In genomic region chr3:79418921-79419320, GRCm38 (mm10) we compare ENCODE assay signal across 19 mouse cellular contexts.
"Had no signal": no experiment of that assay in that cellular context is flagged by ENCODE, and none has a peak within 500 bp of the region (broad histone marks: within the 10 kb centered on the region; RNA-seq: fewer than 3 reads in every experiment).

No protein-coding gene starts in this region.

- H3K9me3 ChIP-seq: limb, embryonic 12.5 days; limb, embryonic 15.5 days; midbrain, embryonic 13.5 days had no signal

- H3K4me2 ChIP-seq: limb, embryonic 12.5 days; limb, embryonic 15.5 days; liver, embryonic 11.5 days; lung, embryonic 14.5 days; midbrain, embryonic 13.5 days had no signal

- DNase-seq: kidney, adult 2 months; kidney, postnatal 25 days; left cerebral cortex, postnatal 4 days; liver, postnatal 0 days; lung, embryonic 14.5 days; right cerebral cortex, adult 18-20 months; right cerebral cortex, postnatal 14 days; right cerebral cortex, postnatal 4 days; thymus, adult 18-20 months; thymus, postnatal 36 days had no signal

- H3K36me3 ChIP-seq: limb, embryonic 12.5 days; limb, embryonic 15.5 days; midbrain, embryonic 13.5 days had no signal

- ATAC-seq: liver, postnatal 0 days; lung, postnatal 0 days; midbrain, embryonic 13.5 days had no signal

- H3K4me3 ChIP-seq: limb, embryonic 12.5 days; limb, embryonic 15.5 days; midbrain, embryonic 13.5 days had no signal

- H3K27me3 ChIP-seq: limb, embryonic 12.5 days; limb, embryonic 15.5 days; midbrain, embryonic 13.5 days had no signal

- H3K9ac ChIP-seq: limb, embryonic 12.5 days; limb, embryonic 15.5 days; liver, embryonic 14.5 days; liver, postnatal 0 days; lung, embryonic 14.5 days; midbrain, embryonic 13.5 days had no signal

- H3K27ac ChIP-seq: kidney, postnatal 0 days; limb, embryonic 12.5 days; limb, embryonic 15.5 days; liver, embryonic 14.5 days; macrophage; midbrain, embryonic 13.5 days; stomach, postnatal 0 days had no signal

- H3K4me1 ChIP-seq: limb, embryonic 12.5 days; limb, embryonic 15.5 days had no signal
